Mouse (Mus musculus) T-helper 2 cell (primary cell): ENCODE results near the gene Arih2.
"Not testable (repeated sequence)": the region's sequence is repeated elsewhere in the genome, so short reads cannot be mapped to it uniquely, and the experiment has no call there.

Source experiments
- in situ Hi-C: fragments of 300-600 bp; cut with MboI, MseI; formaldehyde crosslinking; loops from one replicate; pipeline ENCODE4 v1.15.1; 2025; ENCODE audit warnings: high pct_unique_total_duplicates

The Arih2 gene

GRCm38 (mm10) chr9:108649561-108650440, 615 bp upstream of the Arih2 start:
- in situ Hi-C loops: loop anchor here (5.0 to 25.0 kb wide), 2 partner anchors 72 to 1662 kb away; partner anchors contain the start of gene Wdr6

GRCm38 (mm10) chr9:108648166-108648565, 1.0 kb downstream of the Arih2 start:
- in situ Hi-C loops: loop anchor here (5.0 to 25.0 kb wide), 2 partner anchors 71 to 1661 kb away; partner anchors contain the start of gene Wdr6

DNA sequence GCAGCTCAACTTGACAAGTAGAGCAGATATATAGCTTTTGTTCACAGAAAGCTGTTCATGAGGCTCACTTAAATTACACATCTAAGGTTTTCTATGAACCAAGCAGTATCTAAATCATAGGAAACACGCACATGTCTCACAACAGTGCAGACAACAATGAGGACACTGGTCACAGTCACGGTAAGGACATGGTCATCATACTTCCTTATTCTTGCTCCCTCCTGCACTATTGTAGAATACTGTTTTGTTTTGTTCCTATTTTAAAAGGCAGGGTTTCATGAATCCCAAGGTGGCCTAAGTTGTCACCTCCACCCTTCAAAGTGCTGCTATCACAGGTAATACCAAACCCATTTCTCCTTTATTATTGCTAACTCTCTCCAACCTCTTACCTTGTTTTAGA, 9.4 kb downstream of the Arih2 start:
- in situ Hi-C loops: loop anchor here (25.0 kb wide), 1 partner anchor 1653 kb away; no protein-coding TSS in a partner anchor

DNA sequence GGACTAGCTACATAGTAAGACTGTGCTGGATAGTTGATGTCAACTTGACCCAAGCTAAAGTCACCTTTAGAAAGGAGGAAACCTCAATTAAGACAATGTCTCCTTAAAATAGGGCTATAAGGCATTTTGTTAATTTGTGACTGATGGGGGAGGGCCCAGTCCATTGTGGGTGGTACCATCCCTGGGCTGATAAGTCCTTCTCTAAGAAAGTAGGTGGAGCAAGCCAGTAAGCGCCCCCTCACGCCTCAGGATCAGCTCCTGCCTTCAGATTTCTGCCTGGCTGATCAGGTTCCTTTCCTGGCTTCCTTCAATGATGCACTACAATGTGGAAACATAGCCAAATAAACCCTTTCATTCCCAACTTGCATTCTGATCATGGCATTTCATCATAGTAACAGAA, 13.8 kb downstream of the Arih2 start:
- in situ Hi-C loops: loop anchor here (25.0 kb wide), 1 partner anchor 1648 kb away; no protein-coding TSS in a partner anchor

- in situ Hi-C loops: loop anchor here (25.0 kb wide), 1 partner anchor 1647 kb away; no protein-coding TSS in a partner anchor
These were observed 15.3 kb downstream of the Arih2 start for GRCm38 (mm10) chr9:108633846-108634245.

- in situ Hi-C loops: loop anchor here (25.0 kb wide), 1 partner anchor 1645 kb away; no protein-coding TSS in a partner anchor
These were observed 16.8 kb downstream of the Arih2 start for GRCm38 (mm10) chr9:108632375-108632774.

DNA sequence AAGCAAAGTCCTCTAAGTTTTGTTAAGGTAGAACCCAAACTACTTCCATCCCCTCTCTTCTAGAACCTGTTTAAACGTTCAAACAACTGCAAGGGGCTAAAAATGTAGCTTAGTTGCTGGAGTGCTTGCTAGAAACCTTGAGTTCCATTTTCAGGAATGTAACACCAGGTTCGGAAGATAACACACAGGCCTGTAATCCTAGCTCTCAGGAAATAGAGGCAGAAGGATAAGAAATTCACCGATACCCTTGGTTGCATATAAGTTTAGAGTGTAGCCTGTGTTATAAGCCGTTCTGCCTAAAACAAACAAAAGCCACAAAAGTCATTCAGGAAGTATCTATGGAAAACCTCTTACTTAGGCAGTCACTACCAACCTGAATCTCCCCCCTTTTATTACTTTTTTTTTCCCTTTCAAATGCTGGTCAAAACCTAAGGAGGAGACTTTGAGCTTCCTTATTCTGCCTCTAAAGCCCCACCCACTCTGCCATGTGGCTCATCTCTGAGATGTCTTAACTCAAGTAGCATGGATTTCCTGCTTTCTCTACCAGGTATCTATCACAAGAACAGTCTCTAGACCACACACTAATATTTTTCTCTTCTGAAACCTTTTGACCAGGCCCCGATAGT, 17.4 kb downstream of the Arih2 start:
- in situ Hi-C loops: loop anchor here (25.0 kb wide), 1 partner anchor 1644 kb away; no protein-coding TSS in a partner anchor

- in situ Hi-C loops: loop anchor here (25.0 kb wide), 1 partner anchor 1643 kb away; no protein-coding TSS in a partner anchor
These were observed 18.5 kb downstream of the Arih2 start for GRCm38 (mm10) chr9:108630683-108631082.

GRCm38 (mm10) chr9:108628141-108628540, 21.0 kb downstream of the Arih2 start:
- in situ Hi-C loops: loop anchor here (25.0 kb wide), 1 partner anchor 1641 kb away; no protein-coding TSS in a partner anchor

- in situ Hi-C loops: loop anchor here (25.0 kb wide), 1 partner anchor 1639 kb away; no protein-coding TSS in a partner anchor
These were observed 22.7 kb downstream of the Arih2 start for GRCm38 (mm10) chr9:108626498-108626897.

GRCm38 (mm10) chr9:108617301-108617700, 31.9 kb downstream of the Arih2 start:
- in situ Hi-C loops: no loop called here

GRCm38 (mm10) chr9:108611488-108611887, 37.7 kb downstream of the Arih2 start:
- in situ Hi-C loops: no loop called here

DNA sequence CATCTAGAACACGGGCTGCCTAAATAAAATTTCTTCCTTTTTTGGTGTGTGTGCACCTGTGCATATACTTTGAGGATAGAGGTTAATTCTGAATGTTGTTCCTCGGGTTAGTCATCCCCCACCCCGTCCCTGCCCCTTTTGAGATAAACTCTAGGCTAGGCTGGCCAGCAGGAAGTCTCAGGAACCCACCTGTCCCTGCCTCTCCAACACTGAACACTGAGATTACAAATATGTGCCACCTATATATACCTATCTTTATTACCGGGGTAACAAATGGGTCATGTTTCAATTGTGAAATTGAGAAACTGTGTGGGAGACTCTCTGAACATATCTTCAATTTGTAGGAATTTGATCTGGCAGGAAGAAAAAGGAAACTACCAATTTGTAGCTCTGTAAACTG, 40.3 kb downstream of the Arih2 start:
- in situ Hi-C loops: no loop called here

GRCm38 (mm10) chr9:108607929-108608328, 41.3 kb downstream of the Arih2 start:
- in situ Hi-C loops: not testable (repeated sequence)

DNA sequence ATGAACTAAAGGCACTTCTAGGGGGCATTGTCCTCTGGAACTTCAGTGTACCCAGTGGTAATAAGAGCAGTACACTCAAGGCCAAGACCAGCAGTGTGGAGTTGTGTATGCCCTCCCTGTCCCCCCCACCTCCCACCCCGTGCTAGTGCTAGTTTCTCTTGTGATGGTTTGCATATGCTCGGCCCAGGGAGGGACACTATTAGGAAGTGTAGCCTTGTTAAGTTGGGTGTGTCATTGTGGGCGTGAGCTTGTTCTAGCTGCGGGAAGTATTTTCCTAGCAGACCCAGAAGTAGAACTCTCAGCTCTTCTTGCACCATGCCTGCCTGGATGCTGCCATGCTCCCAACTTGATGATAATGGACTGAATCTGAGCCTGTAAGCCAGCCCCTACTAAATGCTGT, 47.2 kb downstream of the Arih2 start:
- in situ Hi-C loops: no loop called here

GRCm38 (mm10) chr9:108600011-108600410, 49.2 kb downstream of the Arih2 start:
- in situ Hi-C loops: no loop called here

DNA sequence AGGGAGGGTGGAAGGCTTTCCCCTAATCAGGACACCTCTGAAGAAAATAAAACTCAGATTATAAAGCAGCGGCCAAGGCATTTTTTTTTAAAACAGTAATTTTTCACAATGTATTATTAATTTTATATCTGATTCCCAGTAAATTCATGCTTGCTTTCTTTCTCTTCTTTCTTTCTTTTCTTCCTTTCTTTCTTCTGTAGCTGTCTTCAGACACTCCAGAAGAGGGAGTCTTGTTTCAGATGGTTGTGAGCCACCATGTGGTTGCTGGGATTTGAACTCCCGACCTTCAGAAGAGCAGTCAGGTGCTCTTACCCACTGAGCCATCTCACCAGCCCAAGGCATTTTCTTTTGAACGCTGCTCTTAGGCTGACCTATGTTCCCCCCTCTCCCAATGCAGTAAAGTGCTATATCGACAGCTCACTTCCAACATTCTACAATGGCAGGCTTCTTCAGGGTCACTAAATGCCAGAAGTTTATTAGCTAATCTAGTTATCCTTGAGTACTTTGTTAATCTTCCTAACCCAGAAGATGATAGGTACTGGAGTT, 50.1 kb downstream of the Arih2 start:
- in situ Hi-C loops: no loop called here

DNA sequence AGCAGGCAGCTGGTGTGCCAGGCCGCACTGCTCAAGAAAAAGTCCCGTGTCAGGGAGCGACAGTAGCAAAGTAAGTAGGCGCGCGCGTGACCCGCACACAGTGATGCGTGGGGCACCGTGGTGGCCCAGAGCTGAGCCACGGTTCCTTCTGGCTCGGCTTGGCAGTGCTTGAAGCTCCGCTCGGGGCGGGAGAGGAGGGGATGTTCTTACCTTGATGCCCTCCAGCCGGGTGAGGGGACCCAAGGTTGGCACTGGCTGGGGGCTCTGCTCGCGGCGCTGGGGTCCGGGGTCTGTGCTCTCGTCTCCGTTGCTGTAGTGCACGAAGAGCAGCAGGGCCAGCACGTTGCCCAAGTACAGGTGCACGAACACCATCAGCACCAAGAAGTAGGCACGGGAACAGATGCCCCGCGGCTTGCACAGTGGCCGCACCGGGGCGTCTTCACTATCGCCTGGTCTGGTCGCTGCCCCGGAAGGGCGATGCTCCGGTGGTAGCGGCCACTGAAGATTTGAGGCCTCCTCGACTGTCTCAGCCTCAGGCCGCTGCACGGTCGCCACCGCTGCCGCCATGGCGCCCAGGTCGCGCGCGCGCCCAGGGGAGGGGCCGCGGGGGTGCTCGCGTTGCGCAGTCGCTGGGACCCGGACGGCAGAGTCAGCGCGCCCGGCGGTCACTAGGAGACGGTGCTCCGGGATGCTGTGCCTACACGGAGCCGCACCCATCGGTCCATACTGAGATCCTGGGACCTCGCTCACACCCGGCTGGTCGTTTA, 52.0 kb downstream of the Arih2 start, which contains the start of gene P4htm:
TSS of gene P4htm (minus strand) at position 670 of the 767 bp plus-strand sequence.
- in situ Hi-C loops: no loop called here

DNA sequence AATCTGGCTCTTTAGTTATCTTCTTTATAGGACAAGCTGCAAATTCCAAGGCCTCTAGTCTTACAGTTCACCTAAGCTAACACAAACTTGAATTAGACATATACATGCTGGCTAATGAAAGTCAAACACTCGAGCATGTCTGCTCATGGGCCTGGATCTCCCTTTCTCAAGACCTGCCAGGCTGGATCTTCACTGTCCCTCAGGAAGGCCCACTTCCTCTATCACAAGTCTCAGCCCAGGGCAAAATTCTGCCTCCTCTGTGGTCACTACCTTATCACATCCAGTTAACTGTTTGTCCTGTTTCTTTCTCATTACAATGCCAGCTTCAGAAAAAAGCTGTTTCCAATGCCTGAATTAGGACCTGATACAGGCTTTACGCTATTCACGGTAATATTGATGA, 54.8 kb downstream of the Arih2 start:
- in situ Hi-C loops: no loop called here

DNA sequence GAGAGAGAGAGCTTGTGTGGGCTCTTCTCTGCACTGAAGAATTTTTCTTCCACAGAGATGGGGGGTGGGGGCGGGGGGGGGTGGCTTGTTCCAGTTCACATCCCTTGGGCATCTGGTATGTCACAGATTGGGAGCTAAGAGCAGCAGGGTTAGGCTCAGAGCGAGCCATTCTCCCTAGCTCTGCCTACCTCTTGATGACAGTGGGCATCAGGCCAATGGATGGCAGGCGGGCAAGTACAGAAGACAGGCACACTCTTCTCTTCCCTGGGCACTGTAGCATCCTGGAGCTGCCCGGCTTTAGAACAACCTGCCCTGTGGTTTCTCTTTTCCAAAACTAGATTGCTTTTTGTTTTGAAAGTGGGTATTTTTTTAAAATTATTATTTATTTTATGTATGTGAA, 57.7 kb downstream of the Arih2 start:
- in situ Hi-C loops: no loop called here

DNA sequence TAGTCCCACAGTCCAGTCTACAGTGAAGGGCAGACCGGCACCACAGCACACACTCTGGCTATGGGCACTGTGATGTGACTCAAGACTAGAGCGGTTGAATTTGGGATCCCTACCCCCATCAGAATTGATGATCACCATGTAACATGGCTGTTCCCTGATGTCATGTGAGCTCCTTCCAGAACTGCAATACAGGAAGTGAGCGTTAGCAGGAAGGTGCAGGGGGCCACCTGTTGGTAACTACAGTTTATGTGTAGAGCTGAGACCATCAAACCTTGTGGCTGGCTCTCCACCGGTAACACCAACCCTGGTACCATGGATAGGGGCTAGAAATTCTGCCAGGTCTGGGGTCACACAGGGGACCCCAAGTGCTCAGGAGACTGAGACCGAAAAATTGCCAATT, 60.0 kb downstream of the Arih2 start:
- in situ Hi-C loops: no loop called here
